Mouse (Mus musculus): ENCODE results near the gene Kat2b. TPM values are rescaled to one million over a fixed set of nuclear protein-coding genes. Genes with fewer than 3 reads are reported as not detected.
"Not testable (repeated sequence)": the region's sequence is repeated elsewhere in the genome, so short reads cannot be mapped to it uniquely, and the experiment has no call there.

Gene Kat2b
- total RNA-seq, 2 experiments from 2014 or later = 53.0 to 66.7 TPM

DNA sequence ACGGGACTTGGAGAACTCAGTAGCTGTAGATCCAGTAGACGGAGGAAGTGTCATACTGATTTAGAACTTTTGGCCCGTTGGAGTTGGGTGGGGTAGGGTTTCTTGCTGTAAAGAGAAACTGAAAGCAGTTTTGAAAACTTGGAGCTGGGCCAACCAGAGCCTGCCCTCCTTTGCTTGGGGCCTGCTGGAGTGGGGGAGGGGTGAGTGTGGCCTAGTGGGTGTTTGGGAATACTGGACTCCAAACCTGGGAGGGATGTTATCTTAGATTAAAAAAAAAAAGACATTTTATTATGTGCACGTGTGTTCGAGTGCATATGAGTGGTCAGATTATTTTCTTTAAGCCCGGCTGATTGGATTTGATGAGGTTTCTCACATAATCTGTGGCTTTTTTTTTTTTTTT is 3.2 kb downstream of the Kat2b start:
- peak; percentile 63 for DNase-seq

DNA sequence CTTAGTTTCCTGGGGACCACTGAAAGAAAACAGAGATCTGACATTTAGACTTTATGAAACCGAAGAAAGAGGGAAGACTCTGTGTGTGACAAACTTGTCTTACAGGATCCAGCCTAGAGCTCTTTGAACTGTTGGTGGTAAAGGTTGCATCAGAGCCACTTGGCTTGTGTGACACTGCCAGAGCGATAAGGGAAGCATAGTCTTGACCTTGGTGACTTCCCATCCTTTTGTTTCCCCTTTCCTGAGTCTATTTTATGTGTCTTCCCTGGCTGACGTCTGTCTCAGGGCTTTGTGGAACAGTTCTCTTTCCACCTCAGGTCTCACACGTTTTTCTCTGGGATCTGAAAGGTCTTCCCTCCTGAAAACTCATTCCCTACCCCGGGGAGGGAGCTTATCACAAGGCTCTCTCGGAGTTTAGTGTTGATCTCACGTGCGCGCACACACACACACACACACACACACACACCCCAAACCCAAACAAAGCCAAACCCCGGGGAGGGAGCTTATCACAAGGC is 3.8 kb downstream of the Kat2b start:
- no peak for DNase-seq

DNA sequence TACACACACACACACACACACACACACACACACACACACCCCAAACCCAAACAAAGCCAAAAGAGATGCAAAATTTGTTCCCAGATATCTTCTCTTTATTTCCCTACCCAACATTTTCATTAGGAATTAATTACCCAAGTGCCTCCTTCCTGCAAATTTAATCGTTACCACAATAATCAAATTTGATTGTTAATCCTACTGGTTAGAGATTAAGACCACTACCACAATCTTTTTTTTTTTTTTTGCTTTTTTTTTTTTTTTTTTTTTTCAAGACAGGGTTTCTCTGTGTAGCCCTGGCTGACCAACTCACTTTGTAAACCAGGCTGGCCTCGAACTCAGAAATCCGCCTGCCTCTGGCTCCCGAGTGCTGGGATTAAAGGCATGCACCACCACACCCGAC is 4.3 kb downstream of the Kat2b start:
- DNase-seq = not testable (repeated sequence)

DNA sequence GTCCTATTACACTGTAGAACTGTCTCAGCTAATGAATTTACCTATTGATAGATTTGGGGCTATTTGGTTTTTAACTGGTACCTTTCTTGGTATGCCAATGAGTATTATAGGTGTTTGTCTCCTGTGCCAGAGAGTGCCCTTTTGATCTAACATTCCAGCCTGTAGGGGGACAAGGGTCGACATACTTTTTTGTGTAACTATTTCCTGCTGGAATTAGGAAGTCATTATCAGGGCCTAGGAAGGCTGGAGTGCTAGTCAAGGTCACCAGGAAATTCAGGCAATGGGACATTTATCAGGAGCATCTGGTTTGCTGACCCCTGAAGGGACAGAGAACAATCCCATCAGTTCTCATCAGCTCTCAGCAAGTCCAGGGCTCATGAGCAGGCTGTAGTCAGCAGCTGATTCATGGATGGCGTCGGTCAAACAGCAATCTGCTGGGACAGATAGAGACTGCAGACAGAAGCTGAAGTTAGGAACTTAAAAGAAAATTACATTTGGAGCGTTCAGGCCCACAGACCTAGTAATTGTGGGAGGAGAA is 6.4 kb downstream of the Kat2b start:
- no peak for DNase-seq

DNA sequence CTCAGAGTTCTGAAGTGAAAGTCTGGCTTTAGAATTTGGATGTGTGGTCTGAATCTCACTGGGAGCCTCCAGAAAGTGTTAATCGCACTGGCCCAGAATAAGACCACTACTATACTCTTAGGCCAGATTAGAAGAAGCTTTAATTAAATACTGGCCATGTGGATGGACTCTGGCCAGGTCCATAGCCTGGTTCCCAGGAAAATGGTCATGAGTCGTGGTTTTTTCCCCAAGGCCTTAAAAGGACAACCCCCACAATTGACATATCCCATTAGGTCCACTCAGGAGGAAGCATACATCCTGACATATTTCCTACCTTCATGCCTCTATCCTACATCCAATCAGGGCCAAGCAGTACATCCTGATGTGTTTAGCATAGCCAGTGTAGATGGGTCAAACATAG is 10.5 kb downstream of the Kat2b start:
- no peak for DNase-seq

DNA sequence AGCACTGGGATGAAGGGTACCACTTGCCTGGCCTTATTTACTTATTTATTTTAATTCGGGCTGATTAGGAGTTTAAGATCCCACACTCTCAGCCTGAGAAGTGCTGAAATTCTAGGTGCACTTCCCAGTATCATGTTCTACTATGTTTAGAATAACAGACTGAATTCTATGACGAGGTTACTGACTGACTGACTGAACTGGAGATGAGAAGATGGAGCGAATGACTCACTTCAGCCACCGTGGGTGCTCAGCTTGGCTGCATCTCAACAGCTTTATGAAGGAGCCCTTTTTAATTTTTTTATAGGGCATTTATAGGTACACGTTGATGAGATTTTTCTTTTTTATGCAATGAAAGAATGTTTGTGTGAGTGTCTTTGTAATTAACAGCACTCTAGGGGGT is 11.1 kb downstream of the Kat2b start:
- no peak for DNase-seq

DNA sequence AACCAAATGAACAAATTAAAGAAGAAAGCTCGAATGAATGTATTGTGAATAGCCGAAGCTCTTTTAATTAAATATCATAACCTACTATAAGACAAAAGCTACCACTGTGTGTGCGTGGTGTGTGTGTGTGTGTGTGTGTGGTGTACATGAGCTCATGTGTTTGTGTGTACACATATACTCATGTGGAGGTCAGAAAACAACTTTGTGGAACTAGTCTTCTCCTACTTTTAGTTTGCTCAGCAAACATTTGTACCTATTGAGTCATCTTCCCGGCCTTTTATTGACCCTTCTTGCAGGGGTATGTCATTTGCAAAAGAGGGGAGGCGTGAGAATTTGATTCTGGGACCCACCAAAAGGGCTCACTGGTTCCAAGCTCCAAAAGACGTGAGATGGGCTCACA is 11.6 kb downstream of the Kat2b start:
- no peak for DNase-seq

DNA sequence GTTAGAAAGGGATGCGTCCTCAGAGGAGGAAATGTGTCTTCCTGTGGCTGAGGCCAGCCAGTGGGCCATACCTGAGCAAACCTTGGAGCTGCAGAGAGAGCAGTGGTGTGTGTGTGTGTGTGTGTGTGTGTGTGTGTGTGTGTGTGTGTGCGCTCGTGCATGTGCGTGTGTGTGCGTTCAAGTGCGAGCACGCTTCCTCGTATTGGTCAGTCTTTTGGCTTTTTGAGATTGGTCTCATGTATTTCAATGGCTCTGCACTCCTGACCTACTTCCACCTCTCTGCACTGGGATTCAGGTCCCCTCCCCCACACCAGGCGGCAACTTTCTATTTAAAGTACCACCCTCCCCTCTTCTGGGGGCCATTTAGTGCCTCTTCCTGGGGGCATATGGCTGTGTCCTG is 12.1 kb downstream of the Kat2b start:
- no peak for DNase-seq

DNA sequence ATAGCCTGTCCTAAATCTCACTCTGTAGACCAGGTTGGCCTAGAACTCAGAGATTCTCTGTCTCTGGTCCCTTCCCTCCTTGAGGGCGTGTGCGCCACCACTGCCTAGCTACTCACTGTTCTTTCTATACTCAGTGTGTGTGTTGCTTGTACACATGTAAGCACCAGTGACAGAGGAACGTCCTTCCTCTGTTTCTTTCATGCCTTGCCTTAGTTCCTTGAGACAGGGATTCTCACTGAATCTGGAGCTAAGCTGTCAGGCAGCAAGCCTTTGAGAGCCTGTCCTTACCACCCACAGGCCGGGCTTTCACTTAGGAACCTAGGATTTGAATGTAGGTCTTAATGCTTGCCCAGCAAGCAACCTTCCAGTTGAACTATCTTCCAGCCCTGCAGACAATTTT is 13.0 kb downstream of the Kat2b start:
- no peak for DNase-seq

DNA sequence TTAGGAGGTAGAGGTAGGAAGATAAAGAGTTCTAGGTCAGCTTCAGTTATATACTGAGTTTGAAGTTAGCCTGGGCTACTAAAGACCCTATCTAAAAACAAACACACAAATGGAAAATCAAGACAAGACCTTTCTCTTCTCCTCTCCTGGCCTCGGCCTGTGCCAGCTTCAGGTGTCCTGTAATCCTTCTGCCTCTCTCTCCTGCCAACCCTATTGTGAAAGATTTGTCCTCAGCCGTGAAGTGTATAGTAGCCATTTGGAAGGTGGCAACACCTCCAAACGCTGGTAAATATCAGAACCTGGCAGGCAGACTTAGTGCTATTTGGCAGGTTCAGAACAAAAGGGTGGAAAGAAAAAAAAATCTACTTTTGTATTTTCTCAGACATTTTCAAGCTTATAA is 13.6 kb downstream of the Kat2b start:
- no peak for DNase-seq

DNA sequence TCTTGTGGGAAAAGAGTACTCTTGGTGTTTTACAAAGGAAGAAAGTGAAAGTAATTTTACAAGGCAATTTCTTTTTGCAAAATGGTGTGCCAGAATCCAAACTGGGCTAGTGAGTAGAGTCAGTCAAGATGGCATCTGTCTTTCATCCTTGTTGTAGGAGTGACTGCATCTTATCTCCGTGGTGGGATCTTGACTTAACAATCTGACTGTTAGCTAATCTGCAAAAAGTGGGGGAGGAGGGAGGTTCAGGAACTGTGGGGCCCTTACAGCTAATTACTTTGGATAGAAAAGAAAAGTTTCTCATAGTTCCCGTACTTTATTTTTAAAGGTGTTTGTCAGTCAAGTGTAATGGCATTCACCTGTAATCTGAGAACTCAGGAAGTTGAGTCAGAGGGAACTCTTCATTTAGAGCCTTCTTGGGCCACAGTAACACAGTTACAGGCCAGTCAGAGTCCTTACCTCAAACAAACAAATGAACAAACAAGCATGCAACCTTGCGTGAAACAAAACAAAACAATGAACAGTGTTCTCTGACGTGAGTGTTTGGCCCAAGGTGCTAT is 15.4 kb downstream of the Kat2b start:
- DNase-seq = no peak

DNA sequence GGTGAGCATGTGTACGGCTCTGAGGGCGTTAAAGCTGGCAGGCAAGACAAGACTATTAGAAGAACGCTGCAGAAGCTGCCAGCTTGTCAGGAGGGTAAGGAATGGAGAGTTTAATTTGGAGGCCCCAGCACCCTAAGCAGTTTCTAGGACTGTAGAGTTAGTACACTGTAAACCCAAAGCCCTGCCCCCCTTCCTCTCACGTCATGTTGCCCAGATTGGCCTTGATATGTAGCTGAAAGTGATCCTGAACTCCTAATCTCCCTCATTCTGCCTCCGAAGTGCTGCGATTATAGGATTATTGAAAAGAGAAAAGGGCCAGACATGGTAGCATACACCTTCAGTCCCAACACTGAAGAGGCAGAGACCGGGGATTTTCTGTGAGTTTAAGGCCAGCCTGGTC is 16.1 kb downstream of the Kat2b start:
- no peak for DNase-seq

DNA sequence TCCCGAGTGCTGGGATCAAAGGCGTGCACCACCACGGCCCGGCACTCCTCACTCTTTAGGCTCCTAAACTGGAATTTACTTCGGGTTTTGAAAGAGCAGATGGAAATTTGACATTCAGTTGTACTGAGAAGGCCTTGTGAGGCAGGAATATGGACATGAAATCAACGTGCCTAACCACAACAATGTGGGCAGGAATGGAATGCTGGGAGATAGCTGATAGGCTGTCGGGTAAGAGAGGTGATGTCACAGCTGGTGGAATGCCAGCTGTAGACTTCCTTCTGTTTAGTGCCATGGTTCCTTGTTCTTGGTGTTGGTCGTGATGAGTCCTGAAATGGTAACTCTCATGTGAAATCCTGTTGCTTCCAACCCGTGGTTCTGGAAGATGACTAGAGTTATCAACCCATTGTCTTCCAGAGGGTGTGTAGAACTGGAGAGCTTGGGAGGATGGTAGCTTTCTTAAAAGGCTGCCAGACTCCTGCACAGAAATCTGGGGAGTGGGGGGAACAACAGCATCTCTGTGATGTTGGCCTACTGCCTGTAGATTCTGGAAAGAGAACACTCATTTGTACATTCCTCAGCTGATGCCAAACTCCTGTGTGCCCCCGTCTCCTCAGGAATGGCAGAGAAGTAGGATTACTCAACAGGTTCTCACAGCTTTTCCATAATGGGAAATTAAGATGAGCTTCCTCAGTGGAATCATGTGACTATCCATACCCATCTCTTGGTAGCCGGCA is 17.4 kb downstream of the Kat2b start:
- DNase-seq = no peak

DNA sequence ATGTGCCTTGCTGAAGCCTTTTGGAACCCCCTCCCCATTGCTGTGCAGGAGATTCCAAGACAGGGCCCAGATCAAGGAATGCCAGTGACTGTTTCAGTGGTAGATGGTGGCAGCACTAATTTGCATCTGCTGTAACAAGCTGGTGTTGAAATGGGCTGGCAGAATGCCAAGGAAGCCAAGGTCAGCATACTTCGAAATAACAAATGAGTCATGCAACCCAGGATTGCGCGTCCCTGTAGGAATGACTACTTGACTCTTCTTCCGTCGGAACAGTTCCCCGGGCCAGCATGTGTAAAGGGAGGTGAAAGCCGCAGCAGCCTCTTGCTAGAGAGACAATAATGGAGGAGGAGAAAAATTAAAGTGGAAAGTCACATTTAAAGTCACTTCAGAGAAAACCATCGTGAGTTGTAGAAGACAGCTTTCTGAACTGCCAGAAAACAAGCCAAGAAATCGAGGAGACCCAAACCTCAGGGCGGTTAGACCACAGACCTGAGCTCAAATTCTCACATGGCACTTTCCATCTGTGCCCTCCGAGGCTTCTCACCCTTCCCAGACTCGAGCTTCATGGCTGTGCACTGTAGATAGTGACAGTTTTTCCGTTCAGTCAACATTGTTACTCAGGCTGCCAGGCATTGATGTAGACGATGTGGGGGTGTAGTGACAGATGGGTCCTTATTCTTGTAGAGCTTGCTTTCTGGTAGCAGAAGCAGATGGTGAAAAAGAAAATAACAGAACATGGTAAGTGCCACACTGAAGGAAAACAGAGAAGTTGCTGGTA is 20.6 kb downstream of the Kat2b start:
- peak; percentile 81 for DNase-seq

DNA sequence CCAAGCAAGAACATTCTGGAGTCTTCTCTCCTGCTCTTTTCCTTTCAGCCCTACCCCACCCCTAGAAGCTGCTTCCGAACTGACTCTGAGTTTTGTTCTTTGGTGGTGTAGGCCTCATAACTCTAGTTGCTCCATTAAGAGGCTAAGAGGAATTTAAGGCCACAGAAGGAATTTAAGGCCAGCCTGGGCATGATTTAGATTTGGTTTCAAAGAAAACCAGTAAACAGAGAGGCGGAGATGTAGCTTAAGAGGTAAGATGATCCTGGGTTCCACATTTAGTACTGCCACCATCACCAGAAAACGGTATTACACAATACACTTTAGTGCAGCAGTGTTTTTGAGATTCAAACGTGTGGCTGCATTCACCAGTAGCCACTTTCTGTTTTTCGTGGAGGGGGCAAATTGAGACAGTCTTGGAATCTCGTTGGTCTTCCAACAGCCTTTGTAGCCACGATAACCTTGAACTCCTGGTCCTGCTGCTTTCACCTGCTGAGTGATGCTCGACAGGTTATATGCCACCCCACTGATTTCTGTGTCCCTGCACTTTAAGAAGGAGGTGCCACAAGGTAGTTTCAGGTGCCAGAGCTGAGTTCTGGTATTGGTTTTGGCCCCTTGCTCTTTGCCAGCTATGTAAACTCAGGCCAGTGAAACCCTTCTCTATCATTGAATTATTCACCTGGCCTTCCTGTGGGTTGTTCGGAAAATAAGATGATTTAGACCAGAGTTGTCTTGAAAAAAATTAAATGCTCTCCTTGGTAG is 21.6 kb downstream of the Kat2b start:
- DNase-seq = no peak

DNA sequence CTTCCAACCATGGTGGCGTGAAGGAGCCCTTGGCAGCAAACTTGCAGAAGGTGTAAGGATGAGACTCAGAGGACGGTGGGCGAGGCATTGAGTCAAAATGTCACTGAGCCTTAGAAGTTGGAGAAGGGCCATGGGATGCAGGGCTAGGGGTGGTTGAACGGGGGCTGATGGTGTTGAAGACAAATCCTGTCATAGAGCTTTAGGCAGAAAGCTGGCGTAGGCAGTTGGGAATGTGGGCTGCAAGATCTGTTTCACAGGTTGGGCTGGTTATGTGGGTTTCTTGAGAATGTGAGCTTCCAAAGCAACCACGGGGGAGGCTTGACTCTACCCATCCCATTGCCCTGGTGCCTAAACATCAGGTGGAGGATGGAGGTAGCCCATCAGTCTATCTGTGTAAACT is 23.4 kb downstream of the Kat2b start:
- no peak for DNase-seq

DNA sequence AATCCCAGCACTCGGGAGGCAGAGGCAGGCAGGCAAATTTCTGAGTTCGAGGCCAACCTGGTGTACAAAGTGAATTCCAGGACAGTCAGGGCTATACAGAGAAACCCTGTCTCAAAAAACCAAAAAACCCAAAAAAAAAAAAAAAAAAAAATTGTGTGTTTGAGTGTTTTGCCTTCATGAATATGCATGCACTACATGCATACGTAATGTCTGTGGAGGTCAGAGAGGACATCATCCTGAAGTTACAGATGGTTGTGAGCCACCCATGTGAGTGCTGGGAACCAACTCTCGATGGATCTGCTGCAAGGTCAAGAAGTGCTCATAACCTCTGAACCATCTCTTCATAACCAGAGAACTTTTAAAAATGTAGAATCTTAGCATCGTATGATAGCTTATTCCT is 25.2 kb downstream of the Kat2b start:
- DNase-seq = no peak

DNA sequence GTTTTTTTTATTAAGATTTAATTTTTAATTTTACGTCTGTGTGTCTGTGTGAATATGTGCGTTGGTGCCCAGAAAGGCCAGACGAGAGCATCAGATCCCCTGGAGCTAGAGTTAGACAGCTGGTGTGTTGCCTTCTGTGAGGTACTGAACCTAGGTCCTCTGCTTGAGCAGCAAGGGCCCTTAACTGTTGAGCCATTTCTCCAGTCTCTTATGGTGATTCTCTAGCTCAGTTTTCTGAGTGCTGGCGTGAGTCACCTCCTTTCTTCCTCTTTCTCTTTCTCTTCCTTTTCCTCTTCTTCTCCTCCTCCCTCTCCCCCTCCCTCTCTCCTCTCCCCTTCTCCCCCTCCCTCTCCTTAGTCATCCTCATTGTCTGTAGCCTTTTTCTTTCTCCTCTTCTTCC is 27.9 kb downstream of the Kat2b start:
- no peak for DNase-seq

DNA sequence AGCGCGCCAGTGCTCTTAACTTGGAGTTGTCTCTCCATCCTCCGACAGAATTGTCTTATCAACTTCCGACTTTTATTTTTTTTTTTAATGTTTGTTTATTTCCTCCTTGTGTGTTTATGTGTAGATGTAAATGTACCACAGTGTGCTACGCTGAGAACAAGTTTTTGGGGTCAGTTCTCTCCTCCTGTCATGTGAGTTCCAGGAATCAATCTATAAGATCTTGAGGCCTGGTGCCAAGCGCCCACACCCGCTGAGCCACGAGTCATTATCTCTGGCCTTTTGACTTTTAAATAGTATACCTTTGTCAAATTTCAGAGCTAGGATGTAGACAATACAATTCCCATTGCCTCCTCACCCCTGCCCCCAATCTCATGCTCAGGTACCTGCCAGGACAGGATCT is 28.9 kb downstream of the Kat2b start:
- DNase-seq = no peak

DNA sequence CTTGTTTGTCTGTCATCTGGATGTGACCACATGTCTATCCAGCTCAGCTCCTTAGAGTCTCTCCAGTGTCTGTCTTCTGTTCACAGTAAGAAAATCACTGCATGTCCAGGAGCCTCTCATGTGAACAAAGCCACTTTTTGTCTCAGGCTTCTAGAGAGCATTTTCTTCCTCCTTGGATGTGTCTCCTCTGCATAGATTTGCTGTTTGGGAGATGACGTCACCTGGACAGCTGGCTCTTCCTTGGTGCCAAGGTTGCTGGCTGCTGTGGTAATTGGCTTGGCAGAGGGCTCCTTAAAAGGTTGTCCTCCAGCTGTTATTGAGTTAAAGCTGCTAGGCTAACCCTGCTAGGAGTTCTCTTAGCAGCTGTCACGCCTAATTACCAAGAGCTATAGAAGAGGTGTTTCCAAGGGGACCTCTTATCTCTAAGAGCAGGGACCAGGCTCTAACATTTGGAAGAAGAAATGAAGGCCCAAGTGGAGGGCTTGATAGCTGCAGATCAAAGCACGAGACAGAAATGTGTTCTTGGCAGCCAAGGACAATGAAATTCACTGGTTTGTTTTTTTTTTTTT is 29.7 kb downstream of the Kat2b start:
- DNase-seq = peak; percentile 74

DNA sequence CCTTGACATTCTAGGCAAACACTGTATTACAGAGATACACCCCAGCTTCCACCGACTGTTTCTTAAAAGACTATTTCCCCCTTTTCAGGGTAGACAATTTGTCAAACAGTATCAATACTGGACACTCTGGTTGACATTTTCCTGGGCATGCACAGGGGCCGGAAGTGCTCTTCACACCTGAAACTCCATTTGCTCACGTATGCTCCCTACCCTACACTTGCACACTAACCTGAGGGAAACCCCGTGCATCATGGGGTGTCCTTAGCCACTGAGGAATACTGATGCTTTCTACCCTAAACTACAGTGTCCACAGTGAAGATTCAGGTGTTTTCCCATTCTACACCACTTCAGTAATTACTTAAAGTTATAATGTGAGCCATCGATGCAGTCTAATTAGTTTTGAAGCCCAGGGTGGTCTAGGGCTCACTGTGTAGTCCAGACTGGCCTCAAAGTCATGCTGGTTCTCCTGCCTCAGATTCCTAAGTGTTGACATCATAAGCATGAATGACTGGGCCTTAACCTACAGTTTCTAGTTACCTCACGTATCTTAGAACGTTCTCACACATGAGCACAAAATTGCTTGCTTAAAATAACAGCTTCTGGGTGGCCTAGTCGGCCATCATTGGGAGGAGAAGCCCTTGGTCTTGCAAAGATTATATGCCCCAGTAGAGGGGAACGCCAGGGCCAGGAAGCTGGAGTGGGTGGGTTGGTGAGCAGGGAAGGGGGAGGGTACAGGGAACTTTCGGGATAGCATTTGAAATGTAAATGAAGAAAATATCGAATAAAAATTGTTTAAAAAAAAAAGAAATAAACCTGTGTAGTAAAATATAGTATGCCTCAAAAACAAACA is 30.5 kb downstream of the Kat2b start:
- no peak for DNase-seq
